ENCODE assay signal across 8 mouse cellular contexts in genomic region chr17:74338225-74338931, GRCm38 (mm10). TPM values are rescaled to one million over a fixed set of nuclear protein-coding genes. Genes with fewer than 3 reads are reported as not detected.
DNase-seq lines count a peak whose midpoint lies in the region; ATAC-seq and TF ChIP-seq lines count a peak whose summit lies in the region.

No protein-coding gene starts in this region.

- H3K9ac ChIP-seq in heart, embryonic 12.5 days = peak overlapping the region; percentile 97
- peak overlapping the region; percentile 90 for H3K9ac ChIP-seq in kidney, postnatal 0 days (ENCODE audit: low read depth, low read length)
- H3K9ac ChIP-seq in liver, embryonic 11.5 days (ENCODE audit: low read depth, low read length) = peak overlapping the region; percentile 84
- peak overlapping the region; percentile 94 for H3K9ac ChIP-seq in stomach, embryonic 14.5 days (replicated peaks; ENCODE audit: low read depth, low read length)

- peak overlapping the region; percentile 84 for H3K4me3 ChIP-seq in C2C12 (ENCODE audit: insufficient read depth, poor library complexity, severe bottlenecking)
- H3K4me3 ChIP-seq in erythroblast, embryonic 14.5 days (replicated peaks) = peak overlapping the region; percentile 95
- H3K4me3 ChIP-seq in heart, embryonic 12.5 days = peak overlapping the region; percentile 98
- H3K4me3 ChIP-seq in kidney, postnatal 0 days (replicated peaks; ENCODE audit: low read depth, low read length) = peak overlapping the region; percentile 94
- H3K4me3 ChIP-seq in liver, embryonic 11.5 days (ENCODE audit: low read depth, low read length) = peak overlapping the region; percentile 82
- peak overlapping the region; percentile 98 for H3K4me3 ChIP-seq in stomach, embryonic 14.5 days (ENCODE audit: low read depth, low read length)

- peaks cover 35% of the 10 kb centered on the region for H3K4me1 ChIP-seq in erythroblast, embryonic 14.5 days (ENCODE audit: control insufficient read depth)
- peaks cover 29% of the 10 kb centered on the region for H3K4me1 ChIP-seq in heart, embryonic 12.5 days (replicated peaks)
- peaks cover 9% of the 10 kb centered on the region for H3K4me1 ChIP-seq in kidney, postnatal 0 days (replicated peaks; ENCODE audit: insufficient read depth, low read length)
- peaks cover 23% of the 10 kb centered on the region for H3K4me1 ChIP-seq in liver, embryonic 11.5 days (replicated peaks; ENCODE audit: control insufficient read depth, insufficient read depth, low read length)
- H3K4me1 ChIP-seq in stomach, embryonic 14.5 days (ENCODE audit: control insufficient read depth, insufficient read depth, low read length) = peaks cover 25% of the 10 kb centered on the region

- peak overlapping the region; percentile 98 for H3K27ac ChIP-seq in heart, embryonic 12.5 days (ENCODE audit: poor library complexity, severe bottlenecking)
- peak overlapping the region; percentile 97 for H3K27ac ChIP-seq in kidney, postnatal 0 days
- H3K27ac ChIP-seq in liver, embryonic 11.5 days (ENCODE audit: low read depth, low read length) = peak overlapping the region; percentile 93
- H3K27ac ChIP-seq in stomach, embryonic 14.5 days (ENCODE audit: low read length) = peak overlapping the region; percentile 95

- no peaks in the 10 kb centered on the region for H3K36me3 ChIP-seq in C2C12 (ENCODE audit: control insufficient read depth, insufficient read depth)
- peaks cover 2% of the 10 kb centered on the region; the same call in 1 of the 2 replicates for H3K36me3 ChIP-seq in erythroblast, embryonic 14.5 days (ENCODE audit: control insufficient read depth)
- H3K36me3 ChIP-seq in heart, embryonic 12.5 days = no peaks in the 10 kb centered on the region
- no peaks in the 10 kb centered on the region for H3K36me3 ChIP-seq in kidney, postnatal 0 days (ENCODE audit: insufficient read depth, low read length)
- no peaks in the 10 kb centered on the region for H3K36me3 ChIP-seq in liver, embryonic 11.5 days (ENCODE audit: control insufficient read depth, insufficient read depth, low read length)
- H3K36me3 ChIP-seq in stomach, embryonic 14.5 days (ENCODE audit: control insufficient read depth, insufficient read depth, low read length) = no peaks in the 10 kb centered on the region

- peak; percentile 78 for TF ChIP-seq POLR2A in brain, embryonic 14.5 days (IDR thresholded peaks at IDR 0.05; ENCODE audit: borderline replicate concordance, extremely low read depth, insufficient read depth, insufficient read length, poor library complexity, severe bottlenecking)

- WGBS in heart, embryonic 12.5 days = 0% methylated on average over 44 of the region's 50 CpGs
- WGBS in kidney, postnatal 0 days = under 1% methylated on average over 45 of the region's 50 CpGs
- under 1% methylated on average over 43 of the region's 50 CpGs for WGBS in liver, embryonic 11.5 days
- under 1% methylated on average over 44 of the region's 50 CpGs for WGBS in stomach, embryonic 14.5 days

- no peaks in the 10 kb centered on the region for H3K9me3 ChIP-seq in erythroblast, embryonic 14.5 days (ENCODE audit: control insufficient read depth, low read length)
- no peaks in the 10 kb centered on the region for H3K9me3 ChIP-seq in heart, embryonic 12.5 days (replicated peaks)
- no peaks in the 10 kb centered on the region for H3K9me3 ChIP-seq in kidney, postnatal 0 days (replicated peaks; ENCODE audit: low read length)
- H3K9me3 ChIP-seq in liver, embryonic 11.5 days (ENCODE audit: control insufficient read depth, low read length) = no peaks in the 10 kb centered on the region
- H3K9me3 ChIP-seq in stomach, embryonic 14.5 days (ENCODE audit: control insufficient read depth, low read depth, low read length) = no peaks in the 10 kb centered on the region

- peaks cover 43% of the 10 kb centered on the region for H3K79me2 ChIP-seq in C2C12 (ENCODE audit: control insufficient read depth, insufficient read depth)

- H3K27me3 ChIP-seq in C2C12 (ENCODE audit: control insufficient read depth, insufficient read depth, insufficient read length) = no peaks in the 10 kb centered on the region
- H3K27me3 ChIP-seq in erythroblast, embryonic 14.5 days (ENCODE audit: control insufficient read depth) = no peaks in the 10 kb centered on the region
- no peaks in the 10 kb centered on the region for H3K27me3 ChIP-seq in heart, embryonic 12.5 days (replicated peaks)
- no peaks in the 10 kb centered on the region for H3K27me3 ChIP-seq in kidney, postnatal 0 days (ENCODE audit: insufficient read depth, low read length)
- no peaks in the 10 kb centered on the region for H3K27me3 ChIP-seq in liver, embryonic 11.5 days (replicated peaks; ENCODE audit: control insufficient read depth, insufficient read depth, low read length)
- no peaks in the 10 kb centered on the region for H3K27me3 ChIP-seq in stomach, embryonic 14.5 days (ENCODE audit: control insufficient read depth, insufficient read depth, low read length)

- ATAC-seq in heart, embryonic 12.5 days (ENCODE audit: insufficient number of reproducible peaks, low FRiP score) = peak; percentile 95
- peak; percentile 95 for ATAC-seq in kidney, postnatal 0 days (replicated peaks; ENCODE audit: low FRiP score, low read depth)
- peak; percentile 97 for ATAC-seq in liver, embryonic 11.5 days (replicated peaks; ENCODE audit: low FRiP score)
- ATAC-seq in stomach, embryonic 14.5 days (ENCODE audit: insufficient number of reproducible peaks, insufficient read depth, low FRiP score, low read depth) = peak; percentile 96

- peak; percentile 98 for DNase-seq in brain, embryonic 14.5 days (ENCODE audit: low read depth)
- DNase-seq in kidney, postnatal 0 days (ENCODE audit: low spot score) = peak; percentile 98
- peak; percentile 95 for DNase-seq in liver, embryonic 11.5 days (ENCODE audit: low spot score)
- DNase-seq in naive thymus-derived CD4-positive, alpha-beta T cell, adult 2 months (ENCODE audit: low read depth) = peak; percentile 94

- peak overlapping the region; percentile 89 for H3K4me2 ChIP-seq in heart, embryonic 12.5 days
- peak overlapping the region; percentile 74 for H3K4me2 ChIP-seq in kidney, postnatal 0 days (ENCODE audit: low read length)
- peak overlapping the region; percentile 87 for H3K4me2 ChIP-seq in liver, embryonic 11.5 days
- peak overlapping the region; percentile 72 for H3K4me2 ChIP-seq in stomach, embryonic 14.5 days (replicated peaks; ENCODE audit: low read depth, low read length)

- peaks cover 23% of the 10 kb centered on the region for H3K79me3 ChIP-seq in C2C12 (ENCODE audit: low read depth)

- H3ac ChIP-seq in C2C12 (ENCODE audit: control insufficient read depth, insufficient read length, low read depth) = peak overlapping the region; percentile 96

- no peak for TF ChIP-seq CTCF in C2C12 (IDR thresholded peaks at IDR 0.05; ENCODE audit: control insufficient read depth, insufficient read depth, insufficient read length)
- TF ChIP-seq CTCF in brain, embryonic 14.5 days (IDR thresholded peaks at IDR 0.05; ENCODE audit: borderline replicate concordance, extremely low read depth, insufficient read depth, insufficient read length) = no peak
- no peak for TF ChIP-seq CTCF in kidney, postnatal 0 days (IDR thresholded peaks at IDR 0.05; ENCODE audit: low read depth)

TF ChIP-seq in C2C12, 6 proteins besides CTCF, POLR2A, EP300 and RAD21:
- TF ChIP-seq MYOD1 (IDR thresholded peaks at IDR 0.05; ENCODE audit: control insufficient read depth, insufficient read length, low read depth) (no peak), FOSL1 (IDR thresholded peaks at IDR 0.05; ENCODE audit: insufficient read depth, low read length, poor library complexity, severe bottlenecking) (no peak), CEBPB (IDR thresholded peaks at IDR 0.05; ENCODE audit: low read depth) (no peak), USF1 (IDR thresholded peaks at IDR 0.05; ENCODE audit: low read depth) (no peak), MAX (IDR thresholded peaks at IDR 0.05) (no peak)

RNA-seq across cellular contexts. Expression of gene Spast, which starts 0.4 kb away (rescaled TPM):
- 9.5 TPM for polyA plus RNA-seq in C2C12 (2012; fragmentation: generic; extraction: Trizol)
- 64.6 and 81.7 TPM in 2 replicates for polyA plus RNA-seq in brain, embryonic 14.5 days (2012; rRNA removed)
- 0.20 and 0.30 TPM in 2 replicates for polyA plus RNA-seq in erythroblast, embryonic 14.5 days (2012)
- 19.1 and 20.2 TPM in 2 replicates for polyA plus RNA-seq in heart, embryonic 12.5 days (2016; fragmentation: Nextera tagmentation; extraction: Ambion mirVana)
- 12.9 and 13.9 TPM in 2 replicates for polyA plus RNA-seq in kidney, postnatal 0 days (2015; fragmentation: Nextera tagmentation; extraction: Ambion mirVana)
- polyA plus RNA-seq in liver, embryonic 11.5 days (2014; fragmentation: Nextera tagmentation; extraction: Ambion mirVana) = 15.8 and 17.7 TPM in 2 replicates
- polyA plus RNA-seq in stomach, embryonic 14.5 days (2014; fragmentation: Nextera tagmentation; extraction: Ambion mirVana) = 21.0 and 21.5 TPM in 2 replicates

RNA-seq across cellular contexts. Expression of gene Dpy30, which starts 14.6 kb away (rescaled TPM):
- 117 TPM for polyA plus RNA-seq in C2C12 (2012; fragmentation: generic; extraction: Trizol)
- 111 and 135 TPM in 2 replicates for polyA plus RNA-seq in brain, embryonic 14.5 days (2012; rRNA removed)
- polyA plus RNA-seq in erythroblast, embryonic 14.5 days (2012) = 7.9 and 9.4 TPM in 2 replicates
- 202 and 205 TPM in 2 replicates for polyA plus RNA-seq in heart, embryonic 12.5 days (2016; fragmentation: Nextera tagmentation; extraction: Ambion mirVana)
- polyA plus RNA-seq in kidney, postnatal 0 days (2015; fragmentation: Nextera tagmentation; extraction: Ambion mirVana) = 268 TPM in 2 replicates
- polyA plus RNA-seq in liver, embryonic 11.5 days (2014; fragmentation: Nextera tagmentation; extraction: Ambion mirVana) = 264 and 272 TPM in 2 replicates
- 213 and 215 TPM in 2 replicates for polyA plus RNA-seq in stomach, embryonic 14.5 days (2014; fragmentation: Nextera tagmentation; extraction: Ambion mirVana)

RNA-seq across cellular contexts. Expression of gene Memo1, which starts 43.1 kb away (rescaled TPM):
- polyA plus RNA-seq in C2C12 (2012; fragmentation: generic; extraction: Trizol) = 63.5 TPM
- 67.6 and 94.2 TPM in 2 replicates for polyA plus RNA-seq in brain, embryonic 14.5 days (2012; rRNA removed)
- polyA plus RNA-seq in erythroblast, embryonic 14.5 days (2012) = 13.0 and 18.4 TPM in 2 replicates
- polyA plus RNA-seq in heart, embryonic 12.5 days (2016; fragmentation: Nextera tagmentation; extraction: Ambion mirVana) = 66.1 and 66.9 TPM in 2 replicates
- 69.3 and 71.4 TPM in 2 replicates for polyA plus RNA-seq in kidney, postnatal 0 days (2015; fragmentation: Nextera tagmentation; extraction: Ambion mirVana)
- 127 and 139 TPM in 2 replicates for polyA plus RNA-seq in liver, embryonic 11.5 days (2014; fragmentation: Nextera tagmentation; extraction: Ambion mirVana)
- polyA plus RNA-seq in stomach, embryonic 14.5 days (2014; fragmentation: Nextera tagmentation; extraction: Ambion mirVana) = 94.8 and 105 TPM in 2 replicates

RNA-seq across cellular contexts. Expression of gene Slc30a6, which starts 57.0 kb away (rescaled TPM):
- 18.3 TPM for polyA plus RNA-seq in C2C12 (2012; fragmentation: generic; extraction: Trizol)
- 30.7 and 32.6 TPM in 2 replicates for polyA plus RNA-seq in brain, embryonic 14.5 days (2012; rRNA removed)
- 0.10 and 0.14 TPM in 2 replicates for polyA plus RNA-seq in erythroblast, embryonic 14.5 days (2012)
- 22.2 and 27.3 TPM in 2 replicates for polyA plus RNA-seq in heart, embryonic 12.5 days (2016; fragmentation: Nextera tagmentation; extraction: Ambion mirVana)
- polyA plus RNA-seq in kidney, postnatal 0 days (2015; fragmentation: Nextera tagmentation; extraction: Ambion mirVana) = 39.0 and 42.3 TPM in 2 replicates
- 35.1 and 37.9 TPM in 2 replicates for polyA plus RNA-seq in liver, embryonic 11.5 days (2014; fragmentation: Nextera tagmentation; extraction: Ambion mirVana)
- 39.4 and 41.7 TPM in 2 replicates for polyA plus RNA-seq in stomach, embryonic 14.5 days (2014; fragmentation: Nextera tagmentation; extraction: Ambion mirVana)

Comparison
In these comparisons a context has a peak if more than half of its experiments do, and no peak if none do; other contexts are left out.
1. Peak in every context shown above with its lines: DNase-seq, ATAC-seq, H3K4me3 ChIP-seq and H3K27ac ChIP-seq.
2. RNA of gene Dpy30, which starts 14.6 kb away (polyA plus RNA-seq): 268 TPM in kidney, postnatal 0 days, 264 to 272 TPM in liver, embryonic 11.5 days, 213 to 215 TPM in stomach, embryonic 14.5 days, 202 to 205 TPM in heart, embryonic 12.5 days, 117 TPM in C2C12 (single experiment) and 111 to 135 TPM in brain, embryonic 14.5 days; 7.9 to 9.4 TPM in erythroblast, embryonic 14.5 days; every median in the first group is over 10 times any median in the second.